Mouse (Mus musculus) liver, postnatal 0 days (tissue): ENCODE data around the gene Syn3. TPM values are rescaled to one million over a fixed set of nuclear protein-coding genes. Genes with fewer than 3 reads are reported as not detected.
A peak's percentile ranks its signal among the peaks of the same experiment; 100 is the strongest.

Source experiments
- ATAC-seq: fragments of 200-750 bp; cut with Nextera tagmentation; 2 replicates; pipeline ENCODE4 v1.8.0; 2017; ENCODE audit warnings: mild to moderate bottlenecking, moderate library complexity
- DNase-seq: peaks from one replicate; pipeline ENCODE4 v3.0.0-alpha.2; 2016
- H3K27ac ChIP-seq: fragments of 300-500 bp; sonication (generic); 2 replicates; pipeline ENCODE4 v1.5.1; 2014; ENCODE audit warnings: antibody characterized with exemption, moderate library complexity, mild to moderate bottlenecking, low read depth
- H3K27me3 ChIP-seq: fragments of 300-500 bp; sonication (generic); 2 replicates; pipeline ENCODE4 v1.6.1; 2014; ENCODE audit warnings: low read length, control low read depth, mixed read lengths; ENCODE audit not compliant: insufficient read depth
- H3K36me3 ChIP-seq: fragments of 300-500 bp; sonication (generic); replicated peaks from 2 replicates; pipeline ENCODE4 v1.6.1; 2014; ENCODE audit warnings: mild to moderate bottlenecking, control low read depth, low read length, moderate library complexity, mixed read lengths; ENCODE audit not compliant: insufficient read depth
- H3K4me1 ChIP-seq: fragments of 300-500 bp; sonication (generic); 2 replicates; pipeline ENCODE4 v1.6.1; 2014; ENCODE audit warnings: antibody characterized with exemption, mild to moderate bottlenecking, control low read depth; ENCODE audit not compliant: insufficient read depth
- H3K4me2 ChIP-seq: fragments of 300-500 bp; sonication (generic); 2 replicates; pipeline ENCODE4 v1.6.1; 2014; ENCODE audit warnings: low read depth, mild to moderate bottlenecking, low read length, moderate library complexity, mixed read lengths
- H3K4me3 ChIP-seq: fragments of 300-500 bp; sonication (generic); 2 replicates; pipeline ENCODE4 v1.5.1; 2014; ENCODE audit warnings: low read depth, low read length
- H3K9ac ChIP-seq: fragments of 300-500 bp; sonication (generic); replicated peaks from 2 replicates; pipeline ENCODE4 v1.6.1; 2014; ENCODE audit warnings: mild to moderate bottlenecking, moderate library complexity
- H3K9me3 ChIP-seq: fragments of 300-500 bp; sonication (generic); 2 replicates; pipeline ENCODE4 v1.6.1; 2016; ENCODE audit warnings: mild to moderate bottlenecking, control low read depth, low read length, mixed read lengths
- CTCF ChIP-seq: sonication (generic); IDR thresholded peaks from 2 replicates; pipeline ENCODE4 v1.5.1; 2016; ENCODE audit warnings: antibody characterized with exemption, low read depth
- EP300 ChIP-seq: IDR thresholded peaks from 2 replicates; pipeline ENCODE4 v1.6.1; 2016; ENCODE audit warnings: antibody characterized with exemption, low read depth, mild to moderate bottlenecking
- WGBS: fragments of 180-500 bp; shearing (Covaris S2); extraction: QIAGEN DNeasy Blood & Tissue Kit; methylation state at CpG from one replicate; pipeline ENCODE4 v1.1.7; 2014; ENCODE audit not compliant: insufficient replicate concordance; 5-methylcytosine and 5-hydroxymethylcytosine counted together
- polyA plus RNA-seq: library from polyadenylated mRNA; unstranded; fragments of >200 nt; fragmentation: Nextera tagmentation; extraction: Ambion mirVana; gene quantifications from 2 replicates; pipeline ENCODE4 v1.2.1, GENCODE M21; 2015

Syn3 gene
- polyA plus RNA-seq, 1 experiment from 2014 or later, result 0.25 TPM

DNA sequence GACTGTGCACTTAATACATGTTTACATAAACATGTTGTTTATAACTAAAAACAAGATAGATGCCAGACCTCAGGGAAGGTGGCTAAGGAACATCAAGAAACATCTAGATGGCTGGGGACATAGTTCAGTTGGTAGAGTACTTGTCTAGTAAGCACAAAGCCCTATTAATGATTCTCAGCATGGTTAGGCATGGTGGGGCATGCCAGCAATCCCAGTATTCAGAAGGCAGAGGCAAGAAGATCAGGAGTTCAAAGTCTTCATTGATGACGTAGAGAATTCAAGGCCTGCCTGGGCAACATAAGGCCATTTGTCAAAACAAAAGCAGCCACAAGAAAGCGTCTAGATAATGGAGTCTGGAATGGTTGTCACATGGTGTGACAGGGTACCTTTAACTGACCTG lies 441.0 kb downstream of the Syn3 start:
- 0 out of 2 replicates have a peak, but pooled peaks cover 3% of the 10 kb centered on the region for H3K9me3 ChIP-seq
- no peak overlapping the region for H3K27ac ChIP-seq
- H3K4me3 ChIP-seq, result no peak overlapping the region
- H3K4me2 ChIP-seq, result no peak overlapping the region
- no peak for DNase-seq
- peaks cover 7% of the 10 kb centered on the region; the same call in 1 of the 2 replicates for H3K4me1 ChIP-seq
- H3K27me3 ChIP-seq, result no peaks in the 10 kb centered on the region
- WGBS, result 66% methylated on average over 2 of the region's 2 CpGs
- peaks cover 7% of the 10 kb centered on the region; the same call in 1 of the 2 replicates for H3K36me3 ChIP-seq
- H3K9ac ChIP-seq, result no peak overlapping the region
- ATAC-seq, result no peak
- TF ChIP-seq CTCF, result no peak
- TF ChIP-seq EP300, result no peak

DNA sequence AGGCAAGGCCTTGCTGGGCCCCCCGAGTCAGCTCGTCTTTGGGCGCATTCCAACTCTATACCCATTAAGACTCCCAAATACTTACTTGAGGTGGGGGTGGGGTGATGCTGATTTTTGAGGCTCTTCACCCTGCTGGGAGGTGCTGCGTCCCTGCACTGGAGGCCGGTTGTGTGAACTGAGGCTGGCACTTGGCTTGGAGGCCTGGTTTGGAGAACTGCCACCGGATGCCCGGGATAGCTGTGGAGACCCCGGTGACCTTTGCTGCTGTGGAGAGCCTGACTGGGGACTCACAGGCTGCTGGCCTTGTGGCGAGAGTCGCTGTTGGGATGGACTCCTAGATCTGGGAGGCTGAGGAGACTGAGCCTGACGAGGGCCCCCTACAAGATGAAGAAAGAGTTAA lies 441.4 kb downstream of the Syn3 start:
- Histone ChIP-seq H3K9me3 (0 out of 2 replicates have a peak, but pooled peaks cover 3% of the 10 kb centered on the region), H3K4me1 (peaks cover 7% of the 10 kb centered on the region; the same call in 1 of the 2 replicates), H3K4me2 (no peak overlapping the region), H3K27me3 (no peaks in the 10 kb centered on the region), H3K27ac (no peak overlapping the region), H3K36me3 (peaks cover 7% of the 10 kb centered on the region; the same call in 1 of the 2 replicates), H3K4me3 (no peak overlapping the region), H3K9ac (no peak overlapping the region)
- no peak for TF ChIP-seq EP300
- no peak for TF ChIP-seq CTCF
- ATAC-seq (no peak), DNase-seq (no peak)
- 88% methylated on average over 11 of the region's 11 CpGs for WGBS

DNA sequence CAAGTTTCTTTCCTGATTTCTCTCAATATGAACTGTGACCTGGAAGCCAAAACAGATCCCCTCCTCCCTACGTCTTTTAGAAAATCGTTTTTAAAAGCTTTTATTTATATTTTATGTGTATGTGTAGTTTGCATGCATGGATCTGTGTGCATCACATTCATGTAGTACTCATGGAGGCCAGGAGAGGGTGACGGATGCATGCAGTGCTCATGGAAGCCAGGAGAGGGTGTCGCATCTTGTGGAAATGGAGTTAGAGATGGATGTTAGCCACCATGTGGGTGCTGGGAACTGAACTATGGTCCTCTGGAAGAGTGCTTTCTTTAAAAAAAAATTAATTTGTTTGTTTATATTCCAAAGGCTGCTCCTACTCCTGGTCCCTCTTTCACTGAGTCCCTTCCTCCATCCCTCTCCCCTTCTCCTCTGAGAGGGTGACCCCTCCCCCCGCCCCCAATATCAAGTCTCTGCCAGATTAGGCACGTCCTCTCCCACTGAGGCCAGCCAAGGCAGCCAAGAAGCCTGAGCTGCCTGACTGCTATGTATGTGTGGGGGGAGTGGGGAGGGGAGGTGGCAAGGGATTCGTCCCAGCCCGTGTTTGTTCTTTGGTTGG lies 442.3 kb downstream of the Syn3 start:
- Histone ChIP-seq H3K27me3 (no peaks in the 10 kb centered on the region), H3K27ac (no peak overlapping the region), H3K4me1 (peaks cover 7% of the 10 kb centered on the region; the same call in 1 of the 2 replicates), H3K4me2 (no peak overlapping the region), H3K36me3 (peaks cover 9% of the 10 kb centered on the region), H3K9me3 (no peaks in the 10 kb centered on the region), H3K9ac (no peak overlapping the region), H3K4me3 (no peak overlapping the region)
- WGBS, result 81% methylated on average over 8 of the region's 8 CpGs
- DNase-seq (no peak), ATAC-seq (no peak)
- TF ChIP-seq EP300 (no peak), CTCF (peak; percentile 37)

DNA sequence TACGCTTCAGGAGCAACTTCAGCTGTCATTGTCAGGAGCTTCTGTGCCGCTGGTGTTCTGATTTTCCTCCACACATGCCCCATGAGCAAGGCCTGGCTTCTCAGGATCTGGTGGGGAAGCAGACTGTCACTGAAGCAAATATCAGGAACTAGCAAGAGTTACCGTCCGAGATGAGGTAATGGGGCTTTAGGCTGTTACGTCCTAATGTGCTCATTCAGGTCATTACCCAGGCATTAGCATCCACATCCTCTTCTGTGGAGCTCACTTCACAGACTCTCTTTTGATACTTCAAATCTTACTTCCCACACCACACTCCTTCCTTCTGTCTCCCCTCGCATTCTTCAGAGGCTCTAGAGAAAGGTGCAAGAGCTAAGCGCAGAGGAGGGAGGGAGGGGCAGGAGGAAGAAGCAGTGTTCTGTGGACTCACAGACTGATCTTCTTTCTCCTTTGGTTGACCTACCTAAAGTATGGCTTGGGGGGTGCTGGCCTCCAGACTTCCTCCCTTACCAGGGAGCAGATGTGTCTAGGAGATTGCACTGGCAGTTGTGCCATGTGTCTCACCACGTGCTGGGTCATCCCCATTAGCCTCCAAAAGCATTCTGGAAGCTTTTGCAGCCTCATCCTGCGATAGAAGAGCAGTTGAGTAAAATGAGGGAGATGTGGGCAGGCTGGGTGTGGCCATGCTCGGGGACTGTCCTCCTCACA lies 445.7 kb downstream of the Syn3 start:
- TF ChIP-seq CTCF, result no peak
- peak; percentile 76 for TF ChIP-seq EP300
- H3K27me3 ChIP-seq, result no peaks in the 10 kb centered on the region
- H3K9me3 ChIP-seq, result no peaks in the 10 kb centered on the region
- no peak for DNase-seq
- H3K36me3 ChIP-seq, result peaks cover 30% of the 10 kb centered on the region
- peaks cover 7% of the 10 kb centered on the region; the same call in 1 of the 2 replicates for H3K4me1 ChIP-seq
- ATAC-seq, result peak; percentile 83
- no peak overlapping the region for H3K9ac ChIP-seq
- no peak overlapping the region for H3K4me3 ChIP-seq
- WGBS, result 44% methylated on average over 10 of the region's 10 CpGs
- no peak overlapping the region for H3K4me2 ChIP-seq
- H3K27ac ChIP-seq, result peak overlapping the region; percentile 5; the same call in 1 of the 2 replicates

DNA sequence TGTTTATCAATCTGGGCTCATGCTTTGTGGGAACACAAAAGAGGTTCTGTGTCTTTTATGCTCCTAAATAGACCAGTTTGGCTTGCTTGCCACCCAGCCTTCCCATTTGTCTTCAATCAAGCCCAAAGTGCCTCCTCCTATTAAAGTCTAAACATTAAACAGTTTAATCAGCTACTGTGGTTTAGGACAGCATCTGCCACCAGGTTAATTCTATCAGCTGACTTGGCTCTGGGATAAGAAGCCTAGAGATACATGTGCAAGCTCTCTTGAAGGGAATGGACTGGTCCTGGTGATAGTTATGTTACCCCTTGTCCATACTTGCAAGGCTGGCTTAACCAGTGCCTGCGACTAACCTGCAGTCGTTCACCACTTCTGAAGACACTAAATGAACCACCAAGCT lies 448.2 kb downstream of the Syn3 start:
- no peaks in the 10 kb centered on the region for H3K9me3 ChIP-seq
- H3K4me3 ChIP-seq, result no peak overlapping the region
- DNase-seq (no peak), ATAC-seq (no peak)
- H3K36me3 ChIP-seq, result peaks cover 51% of the 10 kb centered on the region
- H3K4me2 ChIP-seq, result no peak overlapping the region
- peaks cover 7% of the 10 kb centered on the region; the same call in 1 of the 2 replicates for H3K4me1 ChIP-seq
- WGBS, result 80% methylated on average over 2 of the region's 2 CpGs
- TF ChIP-seq CTCF (no peak), EP300 (no peak)
- no peak overlapping the region for H3K9ac ChIP-seq
- no peaks in the 10 kb centered on the region for H3K27me3 ChIP-seq
- H3K27ac ChIP-seq, result no peak overlapping the region

DNA sequence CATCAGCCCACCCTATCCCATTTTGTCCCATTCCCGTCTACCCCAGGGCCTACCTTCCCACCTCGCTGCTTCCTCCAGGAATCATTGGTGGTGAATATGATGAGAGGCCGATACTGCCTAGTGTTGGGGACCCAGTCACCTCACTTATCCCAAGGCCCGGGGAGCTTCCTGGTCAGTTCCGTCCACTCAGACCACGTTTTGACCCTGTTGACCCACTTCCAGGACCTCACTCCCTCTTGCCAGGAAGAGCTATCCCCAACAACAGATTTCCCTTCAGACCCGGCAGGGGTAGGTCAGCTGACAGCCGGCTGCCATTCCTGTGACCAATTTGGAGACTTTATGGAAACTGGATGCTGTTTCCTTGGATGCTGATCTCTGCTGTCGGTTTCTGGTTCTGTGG lies 450.9 kb downstream of the Syn3 start:
- no peak for TF ChIP-seq CTCF
- TF ChIP-seq EP300, result no peak
- Histone ChIP-seq H3K4me3 (no peak overlapping the region), H3K9ac (no peak overlapping the region), H3K36me3 (peaks cover 66% of the 10 kb centered on the region), H3K4me1 (no peaks in the 10 kb centered on the region), H3K4me2 (no peak overlapping the region), H3K27me3 (no peaks in the 10 kb centered on the region), H3K27ac (no peak overlapping the region), H3K9me3 (no peaks in the 10 kb centered on the region)
- 90% methylated on average over 9 of the region's 9 CpGs for WGBS
- ATAC-seq (no peak), DNase-seq (no peak)
